Mouse (Mus musculus): ENCODE measurements around the gene Ubac1. TPM values are rescaled to one million over a fixed set of nuclear protein-coding genes. Genes with fewer than 3 reads are reported as not detected.

Gene Ubac1
- 100 to 1,000 TPM; 185 to 191 TPM for total RNA-seq (2021)
- long read RNA-seq, experiment 1, transcript Ubac1-201 (10 exons, 1,852 nt): major isoform, 388 of 450 reads
- long read RNA-seq, experiment 1, partial matches to known transcripts: 12 of 450 reads
- long read RNA-seq, experiment 1, other reads (novel, unspliced or antisense): 50 of 450 reads
- long read RNA-seq, experiment 2, transcript Ubac1-201 (10 exons, 1,852 nt): major isoform, 413 of 491 reads
- long read RNA-seq, experiment 2, partial matches to known transcripts: 10 of 491 reads
- long read RNA-seq, experiment 2, other reads (novel, unspliced or antisense): 68 of 491 reads

- peak; percentile 84 for DNase-seq
Observed at GRCm38 (mm10) chr2:26021561-26022257, at the start of gene Ubac1. TSS of gene Ubac1 (minus strand) at chr2:26021747.

GRCm38 (mm10) chr2:26068592-26068991 lies 47.0 kb upstream of the Ubac1 start:
- DNase-seq: no peak

GRCm38 (mm10) chr2:26068175-26068574 lies 46.6 kb upstream of the Ubac1 start:
- DNase-seq: no peak

GRCm38 (mm10) chr2:26066527-26066926 lies 45.0 kb upstream of the Ubac1 start:
- DNase-seq: no peak

- DNase-seq: no peak
Observed at GRCm38 (mm10) chr2:26062742-26063427, 41.3 kb upstream of the Ubac1 start.

GRCm38 (mm10) chr2:26062241-26062640 lies 40.7 kb upstream of the Ubac1 start:
- DNase-seq: no peak

- DNase-seq: no peak
Observed at GRCm38 (mm10) chr2:26061018-26061666, 39.6 kb upstream of the Ubac1 start.

GRCm38 (mm10) chr2:26057053-26057452 lies 35.5 kb upstream of the Ubac1 start:
- DNase-seq: no peak

- DNase-seq: no peak
Observed at GRCm38 (mm10) chr2:26056226-26056625, 34.7 kb upstream of the Ubac1 start.

- no peak for DNase-seq
Observed at GRCm38 (mm10) chr2:26055747-26056102, 34.2 kb upstream of the Ubac1 start.

GRCm38 (mm10) chr2:26055046-26055746 lies 33.6 kb upstream of the Ubac1 start:
- peak; percentile 65 for DNase-seq

- no peak for DNase-seq
Observed at GRCm38 (mm10) chr2:26052806-26053205, 31.3 kb upstream of the Ubac1 start.

GRCm38 (mm10) chr2:26048816-26049215 lies 27.3 kb upstream of the Ubac1 start:
- DNase-seq: no peak

- DNase-seq: no peak
Observed at GRCm38 (mm10) chr2:26044216-26044615, 22.7 kb upstream of the Ubac1 start.

GRCm38 (mm10) chr2:26042603-26043002 lies 21.1 kb upstream of the Ubac1 start:
- no peak for DNase-seq

- DNase-seq: no peak
Observed at GRCm38 (mm10) chr2:26041163-26041810, 19.7 kb upstream of the Ubac1 start.

GRCm38 (mm10) chr2:26039951-26040350 lies 18.4 kb upstream of the Ubac1 start:
- DNase-seq: peak; percentile 53

- no peak for DNase-seq
Observed at GRCm38 (mm10) chr2:26037386-26037785, 15.8 kb upstream of the Ubac1 start.

- DNase-seq: no peak
Observed at GRCm38 (mm10) chr2:26034344-26035050, 12.9 kb upstream of the Ubac1 start.

GRCm38 (mm10) chr2:26030288-26030687 lies 8.7 kb upstream of the Ubac1 start:
- DNase-seq: no peak
